Mouse (Mus musculus): ENCODE results near the gene Zc3h7b. TPM values are rescaled to one million over a fixed set of nuclear protein-coding genes. Genes with fewer than 3 reads are reported as not detected.

Gene Zc3h7b
- polyA plus RNA-seq, 1 experiment from 2014 or later, result 32.0 TPM

GRCm38 (mm10) chr15:81840306-81840705 lies 95.4 kb downstream of the Zc3h7b start:
- H3K4me2 ChIP-seq (ENCODE audit: low read depth, low read length), result no peak overlapping the region
- H3K36me3 ChIP-seq (ENCODE audit: control insufficient read depth, insufficient read depth, low read length), result no peaks in the 10 kb centered on the region
- H3K9me3 ChIP-seq (ENCODE audit: control insufficient read depth, low read length), result no peaks in the 10 kb centered on the region
- no peak for ATAC-seq (ENCODE audit: low read depth)
- H3K27me3 ChIP-seq (ENCODE audit: control insufficient read depth, insufficient read depth, low read depth, low read length), result no peaks in the 10 kb centered on the region
- H3K4me1 ChIP-seq (replicated peaks; ENCODE audit: control insufficient read depth, insufficient read depth, low read length), result peaks cover 33% of the 10 kb centered on the region
- no peak overlapping the region for H3K4me3 ChIP-seq (ENCODE audit: low read length)
- H3K27ac ChIP-seq (ENCODE audit: low read length), result no peak overlapping the region
- 82% methylated on average over 7 of the region's 7 CpGs for WGBS
- 0 out of 2 replicates have a peak overlapping the region, but pooled peaks have one; percentile 9 for H3K9ac ChIP-seq (ENCODE audit: low read length)

GRCm38 (mm10) chr15:81842275-81842674 lies 97.4 kb downstream of the Zc3h7b start:
- 80% methylated on average over 7 of the region's 7 CpGs for WGBS
- no peak overlapping the region for H3K4me3 ChIP-seq (ENCODE audit: low read length)
- H3K9me3 ChIP-seq (ENCODE audit: control insufficient read depth, low read length), result no peaks in the 10 kb centered on the region
- H3K9ac ChIP-seq (ENCODE audit: low read length), result no peak overlapping the region
- no peaks in the 10 kb centered on the region; the same call in 1 of the 2 replicates for H3K36me3 ChIP-seq (ENCODE audit: control insufficient read depth, insufficient read depth, low read length)
- H3K4me1 ChIP-seq (replicated peaks; ENCODE audit: control insufficient read depth, insufficient read depth, low read length), result peaks cover 17% of the 10 kb centered on the region
- H3K27me3 ChIP-seq (ENCODE audit: control insufficient read depth, insufficient read depth, low read depth, low read length), result no peaks in the 10 kb centered on the region
- ATAC-seq (ENCODE audit: low read depth), result no peak
- H3K27ac ChIP-seq (ENCODE audit: low read length), result no peak overlapping the region
- H3K4me2 ChIP-seq (ENCODE audit: low read depth, low read length), result no peak overlapping the region

- H3K4me3 ChIP-seq (ENCODE audit: low read length), result no peak overlapping the region
- no peak for ATAC-seq (ENCODE audit: low read depth)
- no peaks in the 10 kb centered on the region for H3K9me3 ChIP-seq (ENCODE audit: control insufficient read depth, low read length)
- H3K27ac ChIP-seq (ENCODE audit: low read length), result no peak overlapping the region
- H3K27me3 ChIP-seq (ENCODE audit: control insufficient read depth, insufficient read depth, low read depth, low read length), result no peaks in the 10 kb centered on the region
- peaks cover 7% of the 10 kb centered on the region for H3K36me3 ChIP-seq (ENCODE audit: control insufficient read depth, insufficient read depth, low read length)
- no peak overlapping the region for H3K9ac ChIP-seq (ENCODE audit: low read length)
- WGBS, result 74% methylated on average over 5 of the region's 5 CpGs
- H3K4me2 ChIP-seq (ENCODE audit: low read depth, low read length), result no peak overlapping the region
- H3K4me1 ChIP-seq (replicated peaks; ENCODE audit: control insufficient read depth, insufficient read depth, low read length), result no peaks in the 10 kb centered on the region
Observed at GRCm38 (mm10) chr15:81845033-81845625, 100.3 kb downstream of the Zc3h7b start.

GRCm38 (mm10) chr15:81845724-81846123 lies 100.9 kb downstream of the Zc3h7b start:
- no peaks in the 10 kb centered on the region for H3K27me3 ChIP-seq (ENCODE audit: control insufficient read depth, insufficient read depth, low read depth, low read length)
- H3K9me3 ChIP-seq (ENCODE audit: control insufficient read depth, low read length), result no peaks in the 10 kb centered on the region
- no peak overlapping the region for H3K4me3 ChIP-seq (ENCODE audit: low read length)
- H3K36me3 ChIP-seq (ENCODE audit: control insufficient read depth, insufficient read depth, low read length), result peaks cover 13% of the 10 kb centered on the region
- H3K27ac ChIP-seq (ENCODE audit: low read length), result no peak overlapping the region
- H3K4me1 ChIP-seq (replicated peaks; ENCODE audit: control insufficient read depth, insufficient read depth, low read length), result no peaks in the 10 kb centered on the region
- WGBS, result 29% methylated on average over 4 of the region's 4 CpGs
- H3K9ac ChIP-seq (ENCODE audit: low read length), result no peak overlapping the region
- H3K4me2 ChIP-seq (ENCODE audit: low read depth, low read length), result no peak overlapping the region
- ATAC-seq (ENCODE audit: low read depth), result no peak

Other genes with a start within 250 kb of the Zc3h7b start
- gene Ep300, start 159.7 kb upstream of the Zc3h7b start, polyA plus RNA-seq (2015; fragmentation: Nextera tagmentation; extraction: Ambion mirVana), result 13.8 and 16.2 TPM in 2 replicates
- gene L3mbtl2, start 81.2 kb upstream of the Zc3h7b start, polyA plus RNA-seq (2015; fragmentation: Nextera tagmentation; extraction: Ambion mirVana), result 19.8 and 24.8 TPM in 2 replicates
- 4.5 and 5.6 TPM in 2 replicates for gene Chadl, start 47.8 kb upstream of the Zc3h7b start, polyA plus RNA-seq (2015; fragmentation: Nextera tagmentation; extraction: Ambion mirVana)
- gene Rangap1, start 473 bp downstream of the Zc3h7b start, polyA plus RNA-seq (2015; fragmentation: Nextera tagmentation; extraction: Ambion mirVana), result 94.6 and 95.7 TPM in 2 replicates
- 32.4 and 39.8 TPM in 2 replicates for gene Tef, start 57.4 kb downstream of the Zc3h7b start, polyA plus RNA-seq (2015; fragmentation: Nextera tagmentation; extraction: Ambion mirVana)
- gene Tob2, start 113.7 kb downstream of the Zc3h7b start, polyA plus RNA-seq (2015; fragmentation: Nextera tagmentation; extraction: Ambion mirVana), result 32.3 and 36.0 TPM in 2 replicates
- 146 and 148 TPM in 2 replicates for gene Phf5a, start 126.9 kb downstream of the Zc3h7b start, polyA plus RNA-seq (2015; fragmentation: Nextera tagmentation; extraction: Ambion mirVana)
- 171 and 180 TPM in 2 replicates for gene Aco2, start 127.3 kb downstream of the Zc3h7b start, polyA plus RNA-seq (2015; fragmentation: Nextera tagmentation; extraction: Ambion mirVana)
- gene Polr3h, start 181.2 kb downstream of the Zc3h7b start, polyA plus RNA-seq (2015; fragmentation: Nextera tagmentation; extraction: Ambion mirVana), result 64.5 and 65.1 TPM in 2 replicates
- gene Csdc2, start 191.7 kb downstream of the Zc3h7b start, polyA plus RNA-seq (2015; fragmentation: Nextera tagmentation; extraction: Ambion mirVana), result 10.0 and 10.7 TPM in 2 replicates
- gene Pmm1, start 215.9 kb downstream of the Zc3h7b start, polyA plus RNA-seq (2015; fragmentation: Nextera tagmentation; extraction: Ambion mirVana), result 37.7 and 41.7 TPM in 2 replicates
- gene 1700029P11Rik, start 235.5 kb downstream of the Zc3h7b start, polyA plus RNA-seq (2015; fragmentation: Nextera tagmentation; extraction: Ambion mirVana), result not detected in 2 replicates
- gene Xrcc6, start 242.8 kb downstream of the Zc3h7b start, polyA plus RNA-seq (2015; fragmentation: Nextera tagmentation; extraction: Ambion mirVana), result 72.0 and 77.0 TPM in 2 replicates